Comparison of ENCODE assay signal across 13 mouse cellular contexts in genomic region chr6:129399945-129400344, GRCm38 (mm10). TPM values are rescaled to one million over a fixed set of nuclear protein-coding genes. Genes with fewer than 3 reads are reported as not detected.
DNase-seq lines count a peak whose midpoint lies in the region; ATAC-seq lines count a peak whose summit lies in the region.
"Had no signal": no experiment of that assay in that cellular context is flagged by ENCODE, and none has a peak within 500 bp of the region (broad histone marks: within the 10 kb centered on the region; RNA-seq: fewer than 3 reads in every experiment).

No protein-coding gene starts in this region.

- H3K27me3 ChIP-seq in heart, embryonic 11.5 days (ENCODE audit: control insufficient read depth, insufficient read depth, low read length), result no peaks in the 10 kb centered on the region
- no peaks in the 10 kb centered on the region for H3K27me3 ChIP-seq in midbrain, embryonic 11.5 days (ENCODE audit: control insufficient read depth, insufficient read depth, low read length)
- H3K27me3 ChIP-seq: CH12.LX; embryonic facial prominence, embryonic 15.5 days; hindbrain, embryonic 15.5 days had no signal

- intact Hi-C loops in left cerebral cortex, postnatal 14 days (cut with DNase I), result no loop called here

- H3K4me2 ChIP-seq in heart, embryonic 11.5 days, result no peak overlapping the region
- H3K4me2 ChIP-seq in midbrain, embryonic 11.5 days, result no peak overlapping the region
- H3K4me2 ChIP-seq: embryonic facial prominence, embryonic 15.5 days; hindbrain, embryonic 15.5 days had no signal

- no peaks in the 10 kb centered on the region for H3K9me3 ChIP-seq in heart, embryonic 11.5 days (replicated peaks; ENCODE audit: control insufficient read depth, low read length)
- H3K9me3 ChIP-seq in midbrain, embryonic 11.5 days (ENCODE audit: control insufficient read depth, low read length), result no peaks in the 10 kb centered on the region
- H3K9me3 ChIP-seq: embryonic facial prominence, embryonic 15.5 days; hindbrain, embryonic 15.5 days had no signal

- no peak overlapping the region for H3K9ac ChIP-seq in heart, embryonic 11.5 days (ENCODE audit: low read depth, low read length)
- H3K9ac ChIP-seq in midbrain, embryonic 11.5 days (ENCODE audit: low read length), result no peak overlapping the region
- H3K9ac ChIP-seq: embryonic facial prominence, embryonic 15.5 days; hindbrain, embryonic 15.5 days had no signal

- DNase-seq in heart, adult 8-10 months (ENCODE audit: low spot score), result peak; percentile 28
- DNase-seq in kidney, postnatal 10 days, result peak; percentile 72
- DNase-seq in lung, postnatal 25 days (ENCODE audit: low spot score), result peak; percentile 29
- DNase-seq in urinary bladder, adult 18-20 months (ENCODE audit: low spot score in 2 of 2), result no peak
- no peak for DNase-seq in midbrain, embryonic 11.5 days (ENCODE audit: low spot score, missing footprints)
- DNase-seq in left cerebral cortex, postnatal 14 days (ENCODE audit: low spot score in 2 of 2), result no peak
- DNase-seq: midbrain, embryonic 14.5 days had no signal

- 48% methylated on average over 6 of the region's 6 CpGs for WGBS in heart, embryonic 11.5 days (ENCODE audit: insufficient replicate concordance)
- 76% methylated on average over 6 of the region's 6 CpGs for WGBS in midbrain, embryonic 11.5 days

- H3K4me1 ChIP-seq in heart, embryonic 11.5 days (ENCODE audit: control insufficient read depth, insufficient read depth, low read length), result 0 out of 2 replicates have a peak, but pooled peaks cover 3% of the 10 kb centered on the region
- H3K4me1 ChIP-seq in midbrain, embryonic 11.5 days (ENCODE audit: control insufficient read depth, insufficient read depth, low read length), result no peaks in the 10 kb centered on the region
- H3K4me1 ChIP-seq: embryonic facial prominence, embryonic 15.5 days; hindbrain, embryonic 15.5 days had no signal

- H3K27ac ChIP-seq in heart, embryonic 11.5 days (ENCODE audit: low read depth, low read length), result no peak overlapping the region
- no peak overlapping the region for H3K27ac ChIP-seq in midbrain, embryonic 11.5 days (ENCODE audit: low read depth, low read length)
- H3K27ac ChIP-seq: embryonic facial prominence, embryonic 15.5 days; hindbrain, embryonic 15.5 days had no signal

- ATAC-seq in heart, embryonic 11.5 days (replicated peaks; ENCODE audit: insufficient number of reproducible peaks, low FRiP score, low TSS enrichment), result no peak
- ATAC-seq in common myeloid progenitor, adult 5-6 weeks (replicated peaks; ENCODE audit: low read depth, poor library complexity, severe bottlenecking), result peak; percentile 40; the same call in 1 of the 2 replicates
- no peak for ATAC-seq in midbrain, embryonic 11.5 days (ENCODE audit: low FRiP score)

- no peaks in the 10 kb centered on the region for H3K36me3 ChIP-seq in heart, embryonic 11.5 days (ENCODE audit: control insufficient read depth, insufficient read depth, low read length)
- no peaks in the 10 kb centered on the region for H3K36me3 ChIP-seq in midbrain, embryonic 11.5 days (ENCODE audit: control insufficient read depth, insufficient read depth, low read length)
- H3K36me3 ChIP-seq: embryonic facial prominence, embryonic 15.5 days; hindbrain, embryonic 15.5 days had no signal

- no peak overlapping the region for H3K4me3 ChIP-seq in heart, embryonic 11.5 days (ENCODE audit: low read depth, low read length)
- H3K4me3 ChIP-seq in midbrain, embryonic 11.5 days (ENCODE audit: low read depth, low read length), result no peak overlapping the region
- H3K4me3 ChIP-seq: embryonic facial prominence, embryonic 15.5 days; hindbrain, embryonic 15.5 days had no signal

RNA-seq across cellular contexts. Expression of gene Clec1b, which starts 2.8 kb away (rescaled TPM):
- total RNA-seq in heart, adult 8-10 months (2022), result 1 to 10 TPM; 1.3 to 2.3 (median 1.6) TPM
- polyA plus RNA-seq in heart, embryonic 11.5 days (2014; fragmentation: Nextera tagmentation; extraction: Ambion mirVana), result 7.4 and 8.8 TPM in 2 replicates
- total RNA-seq in common myeloid progenitor, adult 5-6 weeks (2017), result 2.4 and 5.3 TPM in 2 replicates
- polyA plus RNA-seq in midbrain, embryonic 11.5 days (2014; fragmentation: Nextera tagmentation; extraction: Ambion mirVana), result 10.5 and 11.3 TPM in 2 replicates
- under 1 TPM in 1 of 2 experiments, not detected in 1; 0.46 TPM for total RNA-seq in left cerebral cortex, postnatal 14 days (2021)
- total RNA-seq: CH12.LX had no signal

RNA-seq across cellular contexts. Expression of gene Clec9a, which starts 8.7 kb away (rescaled TPM):
- total RNA-seq in heart, adult 8-10 months (2022), result under 1 TPM in 2 of 4 experiments, not detected in 2; 0.47 to 0.60 TPM
- 0.23 and 0.36 TPM in 2 replicates for polyA plus RNA-seq in heart, embryonic 11.5 days (2014; fragmentation: Nextera tagmentation; extraction: Ambion mirVana)
- total RNA-seq in common myeloid progenitor, adult 5-6 weeks (2017), result 1.8 and 6.7 TPM in 2 replicates
- 0.23 and 0.26 TPM in 2 replicates for polyA plus RNA-seq in midbrain, embryonic 11.5 days (2014; fragmentation: Nextera tagmentation; extraction: Ambion mirVana)
- total RNA-seq in left cerebral cortex, postnatal 14 days (2021), result not detected
- total RNA-seq: CH12.LX had no signal
- polyA plus RNA-seq: embryonic facial prominence, embryonic 15.5 days had no signal

RNA-seq across cellular contexts. Expression of gene Clec12b, which starts 14.3 kb away (rescaled TPM):
- under 1 TPM in 1 of 4 experiments, not detected in 3; 0.25 TPM for total RNA-seq in heart, adult 8-10 months (2022)
- 0.42 and 0.84 TPM in 2 replicates for polyA plus RNA-seq in heart, embryonic 11.5 days (2014; fragmentation: Nextera tagmentation; extraction: Ambion mirVana)
- not detected in 2 replicates for total RNA-seq in common myeloid progenitor, adult 5-6 weeks (2017)
- not detected in 2 replicates for polyA plus RNA-seq in midbrain, embryonic 11.5 days (2014; fragmentation: Nextera tagmentation; extraction: Ambion mirVana)
- total RNA-seq in left cerebral cortex, postnatal 14 days (2021), result not detected
- total RNA-seq: CH12.LX had no signal
- polyA plus RNA-seq: embryonic facial prominence, embryonic 15.5 days; small intestine, adult 2 months had no signal

RNA-seq across cellular contexts. Expression of gene Clec1a, which starts 51.9 kb away (rescaled TPM):
- 10 to 100 TPM in 3 of 4 experiments, 1 to 10 TPM in 1; 7.7 to 13.1 (median 11.7) TPM for total RNA-seq in heart, adult 8-10 months (2022)
- 0.18 and 0.86 TPM in 2 replicates for polyA plus RNA-seq in heart, embryonic 11.5 days (2014; fragmentation: Nextera tagmentation; extraction: Ambion mirVana)
- 0.14 TPM in 1 of 2 replicates, not detected in the other for total RNA-seq in common myeloid progenitor, adult 5-6 weeks (2017)
- 1.2 and 1.3 TPM in 2 replicates for polyA plus RNA-seq in midbrain, embryonic 11.5 days (2014; fragmentation: Nextera tagmentation; extraction: Ambion mirVana)
- total RNA-seq in left cerebral cortex, postnatal 14 days (2021), result 1 to 10 TPM; 1.4 to 2.1 TPM
- total RNA-seq: CH12.LX had no signal

RNA-seq across cellular contexts. Expression of gene Clec12a, which starts 57.5 kb away (rescaled TPM):
- total RNA-seq in heart, adult 8-10 months (2022), result 1 to 10 TPM in 1 of 4 experiments, under 1 TPM in 3; 0.43 to 1.2 (median 0.70) TPM
- 0.31 and 0.42 TPM in 2 replicates for polyA plus RNA-seq in heart, embryonic 11.5 days (2014; fragmentation: Nextera tagmentation; extraction: Ambion mirVana)
- 117 and 140 TPM in 2 replicates for total RNA-seq in common myeloid progenitor, adult 5-6 weeks (2017)
- polyA plus RNA-seq in midbrain, embryonic 11.5 days (2014; fragmentation: Nextera tagmentation; extraction: Ambion mirVana), result 0.10 and 0.30 TPM in 2 replicates
- under 1 TPM in 1 of 2 experiments, not detected in 1; 0.25 TPM for total RNA-seq in left cerebral cortex, postnatal 14 days (2021)

Comparison
In these comparisons a context has a peak if more than half of its experiments do, and no peak if none do; other contexts are left out.
1. DNase-seq: peak in heart, adult 8-10 months (single experiment), kidney, postnatal 10 days (single experiment) and lung, postnatal 25 days (single experiment); none in urinary bladder, adult 18-20 months (0 of 2), midbrain, embryonic 11.5 days (single experiment) and left cerebral cortex, postnatal 14 days (0 of 2).